Mouse (Mus musculus) heart, embryonic 10.5 days (tissue): ENCODE measurements around the gene Kdm4c. TPM values are rescaled to one million over a fixed set of nuclear protein-coding genes. Genes with fewer than 3 reads are reported as not detected.
A peak's percentile ranks its signal among the peaks of the same experiment; 100 is the strongest.
"Not testable (repeated sequence)": the region's sequence is repeated elsewhere in the genome, so short reads cannot be mapped to it uniquely, and the experiment has no call there.

Experiments used
- DNase-seq: peaks from one replicate; pipeline ENCODE4 v3.0.0-alpha.2; 2017; ENCODE audit warnings: low spot score
- H3K27ac ChIP-seq: fragments of 300-500 bp; sonication (generic); 2 replicates; pipeline ENCODE4 v1.5.1; 2016; ENCODE audit warnings: mild to moderate bottlenecking
- H3K27me3 ChIP-seq: fragments of 300-500 bp; sonication (generic); 2 replicates; pipeline ENCODE4 v1.6.1; 2016; ENCODE audit warnings: mild to moderate bottlenecking; ENCODE audit not compliant: poor library complexity, insufficient read depth, severe bottlenecking
- H3K36me3 ChIP-seq: fragments of 300-500 bp; sonication (generic); 2 replicates; pipeline ENCODE4 v1.6.1; 2016; ENCODE audit warnings: mild to moderate bottlenecking, moderate library complexity
- H3K4me1 ChIP-seq: fragments of 300-500 bp; sonication (generic); 2 replicates; pipeline ENCODE4 v1.6.1; 2016; ENCODE audit warnings: mild to moderate bottlenecking
- H3K4me3 ChIP-seq: fragments of 300-500 bp; sonication (generic); 2 replicates; pipeline ENCODE4 v1.5.1; 2016; ENCODE audit warnings: mild to moderate bottlenecking, moderate library complexity
- H3K9me3 ChIP-seq: fragments of 300-500 bp; sonication (generic); 2 replicates; pipeline ENCODE4 v1.6.1; 2016; ENCODE audit warnings: mild to moderate bottlenecking, moderate library complexity
- WGBS: fragments of 180-500 bp; shearing (Covaris S2); methylation state at CpG from one replicate; pipeline ENCODE4 v1.1.7; 2016; 5-methylcytosine and 5-hydroxymethylcytosine counted together
- polyA plus RNA-seq: library from polyadenylated mRNA; unstranded; fragments of >200 nt; fragmentation: Nextera tagmentation; extraction: Ambion mirVana; gene quantifications from 2 replicates; pipeline ENCODE4 v1.2.1, GENCODE M21; 2016

The Kdm4c gene
- 7.9 and 10.9 TPM in 2 replicates for polyA plus RNA-seq

DNA sequence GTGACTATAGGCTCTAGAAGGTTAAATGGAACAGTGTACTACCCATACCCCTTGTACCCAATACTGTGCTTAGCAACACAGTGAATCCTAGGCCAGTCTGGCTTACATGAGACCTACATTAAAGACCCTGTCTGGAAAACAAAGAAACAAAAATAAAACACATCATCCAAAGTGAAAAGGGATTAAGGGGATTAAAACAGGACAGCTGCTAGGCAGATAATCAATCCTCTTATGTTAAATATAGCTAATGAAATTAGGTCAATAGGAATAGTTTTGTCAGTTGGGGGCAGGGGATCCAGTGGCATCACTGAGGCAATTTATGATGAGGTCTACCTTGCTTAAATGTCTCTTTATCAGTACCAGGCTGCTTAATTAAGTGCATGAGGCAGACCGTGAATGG, at the start of gene Kdm4c:
Gene Kdm4c, plus strand, starts transcription at position 322 of the 400 bp plus-strand sequence.
- Histone ChIP-seq H3K27me3 (no peaks in the 10 kb centered on the region), H3K4me3 (no peak within 1 kb of the TSS), H3K4me1 (no peaks in the 10 kb centered on the region), H3K9me3 (no peaks in the 10 kb centered on the region), H3K36me3 (no peaks in the 10 kb centered on the region), H3K27ac (no peak within 1 kb of the TSS)
- WGBS = 81% methylated on average over 1 of the region's 1 CpGs
- no peak for DNase-seq

DNA sequence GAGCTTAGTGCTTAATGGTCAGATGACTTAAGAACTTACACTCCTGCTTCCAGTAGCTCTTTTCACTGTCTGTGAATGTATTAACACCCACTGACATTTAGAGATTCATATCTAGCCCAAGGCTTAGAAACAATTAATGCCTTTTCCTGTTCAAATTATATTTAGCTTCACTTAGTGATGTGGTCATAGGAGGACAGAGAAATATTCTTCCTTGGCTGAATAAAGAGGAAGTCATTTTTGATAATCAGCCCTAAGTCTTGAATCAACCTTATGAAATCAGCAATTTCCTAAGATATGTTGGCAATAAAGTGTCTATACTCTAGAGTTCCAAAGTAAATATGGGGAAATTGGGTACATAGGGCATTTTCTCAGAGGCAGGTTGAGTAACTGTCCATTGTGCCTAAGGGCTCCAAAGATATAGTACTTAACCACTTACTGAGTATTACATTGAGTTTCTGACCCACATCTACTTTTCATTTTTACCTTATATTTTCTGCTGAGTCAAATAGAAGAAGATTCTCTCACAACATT, 41.0 kb upstream of the Kdm4c start:
- H3K4me3 ChIP-seq = no peak overlapping the region
- no peaks in the 10 kb centered on the region for H3K36me3 ChIP-seq
- H3K27me3 ChIP-seq = no peaks in the 10 kb centered on the region
- no peak for DNase-seq
- H3K27ac ChIP-seq = no peak overlapping the region
- H3K9me3 ChIP-seq = no peaks in the 10 kb centered on the region
- H3K4me1 ChIP-seq = no peaks in the 10 kb centered on the region

DNA sequence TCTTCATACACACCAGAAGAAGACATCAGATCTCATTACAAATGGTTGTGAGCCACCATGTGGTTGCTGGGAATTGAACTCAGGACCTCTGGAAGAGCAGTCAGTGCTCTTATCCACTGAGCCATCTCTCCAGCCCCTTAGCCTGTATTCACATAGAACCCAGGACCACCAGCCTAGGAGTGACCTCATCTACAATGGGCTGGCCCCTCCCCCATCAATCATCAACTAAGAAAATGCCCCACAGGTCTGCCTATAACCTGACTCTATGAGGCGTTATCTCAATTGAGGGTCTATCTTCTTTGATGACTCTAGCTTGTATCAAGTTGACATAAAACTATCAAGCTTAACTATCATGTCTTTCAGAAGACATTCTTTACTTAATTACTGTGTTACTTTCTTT, 20.5 kb upstream of the Kdm4c start:
- H3K27ac ChIP-seq, H3K9me3 ChIP-seq, H3K36me3 ChIP-seq, H3K27me3 ChIP-seq, H3K4me3 ChIP-seq, H3K4me1 ChIP-seq, DNase-seq: not testable (repeated sequence)
- 87% methylated on average over 1 of the region's 1 CpGs for WGBS

DNA sequence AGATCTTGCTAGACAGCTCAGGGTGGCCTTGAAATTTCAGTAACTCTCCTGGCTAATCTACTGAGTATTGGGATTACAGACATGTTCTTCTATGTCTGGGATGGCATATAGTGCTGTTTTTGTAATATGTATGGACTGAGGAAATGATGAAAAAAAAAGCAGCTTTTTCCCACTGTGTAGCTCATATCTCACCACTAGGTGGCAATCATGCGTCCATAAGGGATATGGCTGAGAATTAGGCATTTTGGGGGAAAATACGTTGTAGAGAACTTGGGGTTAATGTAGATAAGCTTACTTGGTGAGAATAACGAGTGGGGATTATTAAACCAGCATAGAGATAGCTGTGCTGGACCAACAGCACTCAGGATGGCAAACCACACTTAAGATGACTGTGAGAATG, 19.9 kb upstream of the Kdm4c start:
- no peaks in the 10 kb centered on the region for H3K36me3 ChIP-seq
- WGBS = 33% methylated on average over 3 of the region's 3 CpGs
- no peaks in the 10 kb centered on the region for H3K9me3 ChIP-seq
- H3K27me3 ChIP-seq = no peaks in the 10 kb centered on the region
- H3K4me1 ChIP-seq = no peaks in the 10 kb centered on the region
- DNase-seq = no peak
- H3K4me3 ChIP-seq = no peak overlapping the region
- no peak overlapping the region for H3K27ac ChIP-seq

DNA sequence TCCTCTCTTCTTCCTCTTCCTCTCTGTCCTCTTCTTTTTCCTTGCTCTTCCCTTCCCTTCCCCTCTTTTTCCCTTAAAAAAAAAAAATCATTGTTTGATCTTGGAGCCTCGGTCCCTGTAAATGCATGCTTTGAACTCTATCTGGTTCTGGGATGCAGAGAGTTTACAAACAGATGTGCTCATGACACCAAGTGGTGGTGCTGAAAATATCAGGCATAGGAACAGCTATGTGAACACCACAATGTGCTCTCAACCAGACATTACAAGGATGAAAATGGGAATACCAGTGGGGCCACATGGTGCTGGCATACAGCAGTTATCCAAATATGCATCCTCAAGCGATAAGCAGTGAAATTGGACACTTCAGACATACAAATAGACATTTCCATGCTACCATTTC, 18.1 kb upstream of the Kdm4c start:
- no peaks in the 10 kb centered on the region for H3K4me1 ChIP-seq
- no peak overlapping the region for H3K4me3 ChIP-seq
- H3K27me3 ChIP-seq = no peaks in the 10 kb centered on the region
- DNase-seq = no peak
- H3K9me3 ChIP-seq = no peaks in the 10 kb centered on the region
- no peaks in the 10 kb centered on the region for H3K36me3 ChIP-seq
- WGBS = 79% methylated on average over 2 of the region's 2 CpGs
- no peak overlapping the region for H3K27ac ChIP-seq

DNA sequence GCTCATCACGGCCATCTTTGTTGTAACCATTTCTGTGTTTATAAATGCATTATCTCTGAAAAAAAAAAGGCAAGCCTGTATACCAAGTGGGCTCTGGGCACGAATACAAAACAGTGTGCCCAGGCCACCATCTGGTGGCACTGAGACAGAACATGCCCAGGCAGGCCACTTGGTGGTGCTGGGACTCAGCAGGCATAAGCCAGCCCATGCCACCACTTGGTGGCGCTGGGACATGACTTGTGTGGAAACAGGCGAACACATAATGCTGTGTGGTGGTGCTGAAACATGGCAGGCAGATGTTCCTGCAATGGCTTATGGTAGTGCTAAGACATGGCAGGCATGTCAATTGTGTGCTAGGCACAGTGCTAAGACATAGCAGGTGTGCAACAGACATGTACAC, 11.3 kb upstream of the Kdm4c start:
- 74% methylated on average over 4 of the region's 4 CpGs for WGBS
- Histone ChIP-seq H3K4me1 (no peaks in the 10 kb centered on the region), H3K36me3 (no peaks in the 10 kb centered on the region), H3K9me3 (no peaks in the 10 kb centered on the region), H3K4me3 (no peak overlapping the region), H3K27ac (no peak overlapping the region), H3K27me3 (no peaks in the 10 kb centered on the region)
- DNase-seq = no peak

DNA sequence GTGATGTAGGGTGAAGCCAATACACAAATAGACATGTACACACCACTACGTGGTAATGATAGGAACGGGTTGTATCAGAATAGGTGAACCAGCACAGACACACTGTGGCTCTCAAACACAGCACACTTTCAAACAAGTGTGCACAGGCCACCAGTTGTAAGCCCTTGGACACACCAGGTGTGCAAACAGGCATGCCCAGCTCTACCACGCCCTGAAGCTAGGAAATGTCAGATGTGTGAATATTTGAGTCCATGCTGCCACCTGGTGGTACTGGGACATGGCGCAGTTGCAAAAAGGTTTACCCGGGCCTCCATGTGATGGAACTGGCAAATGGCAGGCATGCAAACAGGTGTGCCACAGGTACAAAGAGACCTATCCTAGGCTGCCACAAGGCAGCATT, 10.9 kb upstream of the Kdm4c start:
- no peaks in the 10 kb centered on the region for H3K36me3 ChIP-seq
- DNase-seq = no peak
- no peak overlapping the region for H3K27ac ChIP-seq
- WGBS = 73% methylated on average over 5 of the region's 5 CpGs
- H3K9me3 ChIP-seq = no peaks in the 10 kb centered on the region
- no peaks in the 10 kb centered on the region for H3K27me3 ChIP-seq
- no peak overlapping the region for H3K4me3 ChIP-seq
- no peaks in the 10 kb centered on the region for H3K4me1 ChIP-seq

DNA sequence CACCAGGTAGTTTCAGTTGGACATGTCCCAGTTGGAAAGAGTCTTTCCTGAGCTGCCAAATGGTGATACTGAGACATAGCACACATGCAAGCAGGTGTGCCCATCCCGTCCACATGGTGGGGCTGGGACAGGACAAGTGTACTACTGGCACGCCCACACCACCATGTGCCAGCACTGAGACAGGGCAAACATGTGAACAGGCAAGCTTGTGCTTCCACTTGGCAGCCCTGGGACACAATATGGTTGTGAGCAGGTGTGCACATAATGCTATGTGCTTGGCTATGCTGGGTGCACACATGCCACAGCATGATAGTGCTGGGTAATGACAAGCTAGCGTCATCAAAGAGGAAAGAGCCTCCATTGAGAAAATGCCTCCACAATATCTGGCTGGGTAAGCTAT, 8.8 kb upstream of the Kdm4c start:
- no peak for DNase-seq
- Histone ChIP-seq H3K4me3 (no peak overlapping the region), H3K27ac (no peak overlapping the region), H3K36me3 (no peaks in the 10 kb centered on the region), H3K27me3 (no peaks in the 10 kb centered on the region), H3K9me3 (no peaks in the 10 kb centered on the region), H3K4me1 (no peaks in the 10 kb centered on the region)
- WGBS = 85% methylated on average over 3 of the region's 3 CpGs

DNA sequence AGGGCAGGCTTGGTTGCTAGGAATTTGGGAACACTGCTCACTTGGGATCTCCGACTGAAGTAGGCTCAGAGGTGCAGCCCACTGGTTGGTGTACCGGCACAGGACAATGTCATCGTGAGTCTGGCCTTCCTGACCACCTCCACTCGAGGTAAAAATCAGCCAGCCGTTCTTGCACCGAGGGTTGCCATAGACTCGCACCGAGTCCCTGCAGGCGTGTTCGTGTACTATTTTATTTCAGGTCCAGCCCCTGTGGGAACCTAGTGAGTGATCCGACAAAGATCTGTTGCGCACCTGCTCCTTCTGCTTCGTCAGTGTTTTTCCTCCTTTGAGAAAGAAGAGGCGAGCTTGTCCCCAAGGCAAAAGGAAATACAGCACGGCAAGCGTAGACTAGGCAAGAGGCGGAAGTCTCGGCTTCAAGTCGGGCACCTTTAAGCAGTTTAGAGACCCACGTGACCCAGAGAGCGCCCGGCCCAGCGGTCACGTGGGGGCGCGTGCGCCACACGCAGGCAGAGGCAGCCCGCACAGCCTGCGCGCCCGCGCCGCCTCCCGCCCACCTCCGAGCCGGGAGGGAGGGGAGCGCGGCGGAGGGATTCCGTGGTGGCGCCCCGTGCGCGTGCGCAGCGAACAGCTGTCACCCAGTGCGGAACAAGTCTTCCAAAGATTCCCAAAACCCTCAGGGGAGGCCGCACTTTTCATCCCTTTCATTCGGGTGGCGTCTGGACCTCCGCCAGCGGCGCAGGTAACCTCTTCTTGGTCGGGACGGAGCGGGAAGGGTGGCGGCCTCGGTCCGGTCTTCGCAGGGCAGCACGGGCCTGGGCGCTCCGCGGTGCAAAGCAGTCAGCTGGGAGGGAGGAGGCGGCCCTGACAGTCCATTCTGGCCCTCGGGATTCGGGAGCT, 9.3 kb downstream of the Kdm4c start:
- WGBS = under 1% methylated on average over 68 of the region's 68 CpGs
- Histone ChIP-seq H3K36me3 (no peaks in the 10 kb centered on the region), H3K4me1 (no peaks in the 10 kb centered on the region), H3K27me3 (no peaks in the 10 kb centered on the region), H3K9me3 (no peaks in the 10 kb centered on the region), H3K27ac (peak overlapping the region; percentile 90), H3K4me3 (peak overlapping the region; percentile 89)
- peak; percentile 97 for DNase-seq

DNA sequence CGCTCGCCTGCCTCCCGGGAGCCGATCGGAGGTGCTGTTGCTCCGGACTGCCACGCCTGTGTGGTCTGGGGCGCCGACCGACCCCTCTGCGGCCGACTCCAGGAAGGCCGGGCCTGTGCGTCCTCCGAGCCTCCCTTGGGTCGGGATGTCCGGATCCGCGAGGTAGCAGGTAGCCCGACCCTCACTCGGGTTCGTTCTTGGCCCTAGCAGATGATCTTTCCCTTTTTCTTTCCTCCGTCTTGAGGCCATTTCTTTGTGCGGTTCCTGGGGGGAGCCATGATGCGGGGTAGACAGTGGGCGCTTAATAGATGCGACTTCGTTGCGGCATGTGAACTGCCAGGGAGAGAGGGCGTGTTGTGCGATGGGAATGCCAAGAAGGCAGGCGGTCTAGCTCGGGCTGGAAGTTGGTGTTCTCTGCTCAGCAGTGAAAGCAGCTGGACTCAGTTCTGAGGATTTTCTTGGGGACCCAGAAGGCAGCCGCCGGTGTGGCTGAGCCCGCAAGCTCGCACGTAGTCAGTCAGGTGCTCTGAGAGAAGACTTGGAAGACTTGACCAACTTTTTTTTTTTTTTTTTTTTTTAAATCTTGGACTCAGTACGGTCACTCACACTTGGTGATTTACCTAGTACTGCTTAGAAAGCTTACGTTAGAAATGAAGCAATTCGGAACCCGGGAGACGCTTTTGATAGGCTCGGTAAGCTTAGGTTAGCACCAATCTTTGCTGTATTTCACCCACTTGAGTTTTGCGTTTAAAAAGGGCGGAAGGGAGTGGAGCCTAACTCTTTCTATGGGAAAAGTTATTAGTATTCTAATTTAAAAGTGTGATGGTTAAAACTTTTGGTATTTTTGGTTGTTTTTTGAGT, 10.2 kb downstream of the Kdm4c start:
- Histone ChIP-seq H3K27me3 (no peaks in the 10 kb centered on the region), H3K4me3 (peak overlapping the region; percentile 89), H3K36me3 (no peaks in the 10 kb centered on the region), H3K4me1 (no peaks in the 10 kb centered on the region), H3K27ac (peak overlapping the region; percentile 90), H3K9me3 (no peaks in the 10 kb centered on the region)
- 2% methylated on average over 46 of the region's 46 CpGs for WGBS
- DNase-seq = no peak

DNA sequence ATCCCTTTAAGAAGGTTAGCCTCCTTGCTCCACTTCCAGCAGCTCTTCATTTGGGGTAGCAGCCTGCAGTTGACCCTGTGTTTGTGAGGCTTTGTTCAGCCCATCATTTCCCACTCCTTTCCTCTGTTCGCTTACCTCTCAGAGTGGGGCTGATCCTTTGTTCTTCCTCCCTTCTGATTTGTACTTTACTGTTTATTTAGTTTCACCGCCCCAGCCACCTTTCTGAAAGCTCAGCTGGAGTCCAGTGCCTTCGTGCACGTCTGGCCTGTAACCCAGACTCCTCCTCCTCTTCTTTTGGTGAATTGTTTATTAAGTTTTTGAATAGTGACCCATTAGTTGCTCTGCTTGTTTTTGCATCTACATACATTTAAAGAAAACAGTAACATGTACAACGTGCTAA, 15.6 kb downstream of the Kdm4c start:
- no peak overlapping the region for H3K27ac ChIP-seq
- no peaks in the 10 kb centered on the region for H3K27me3 ChIP-seq
- no peaks in the 10 kb centered on the region for H3K4me1 ChIP-seq
- 72% methylated on average over 5 of the region's 5 CpGs for WGBS
- no peak overlapping the region for H3K4me3 ChIP-seq
- no peak for DNase-seq
- H3K36me3 ChIP-seq = no peaks in the 10 kb centered on the region
- no peaks in the 10 kb centered on the region for H3K9me3 ChIP-seq

DNA sequence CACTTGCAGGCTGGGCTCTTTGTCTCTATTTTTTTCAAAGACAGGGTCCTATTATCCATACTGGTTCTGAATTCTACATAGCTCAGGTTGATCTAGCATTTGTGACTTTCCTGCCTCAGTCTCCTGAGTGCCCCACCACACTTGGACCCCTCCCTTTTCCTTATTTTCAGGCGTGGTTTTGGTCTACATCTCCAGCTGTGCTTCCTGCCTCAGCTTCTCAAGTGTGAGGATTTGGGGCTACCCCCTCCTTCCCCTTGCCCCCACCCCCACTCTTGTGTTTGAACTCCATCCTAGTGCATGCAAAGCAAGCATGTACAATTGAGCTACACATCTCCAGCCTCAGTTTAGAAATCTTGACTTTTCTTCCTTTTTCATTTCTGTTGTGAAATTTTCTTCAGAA, 16.2 kb downstream of the Kdm4c start:
- no peak for DNase-seq
- H3K27ac ChIP-seq = no peak overlapping the region
- H3K4me3 ChIP-seq = no peak overlapping the region
- no peaks in the 10 kb centered on the region for H3K4me1 ChIP-seq
- H3K36me3 ChIP-seq = no peaks in the 10 kb centered on the region
- H3K9me3 ChIP-seq = no peaks in the 10 kb centered on the region
- no peaks in the 10 kb centered on the region for H3K27me3 ChIP-seq
- WGBS = 48% methylated on average over 1 of the region's 1 CpGs

DNA sequence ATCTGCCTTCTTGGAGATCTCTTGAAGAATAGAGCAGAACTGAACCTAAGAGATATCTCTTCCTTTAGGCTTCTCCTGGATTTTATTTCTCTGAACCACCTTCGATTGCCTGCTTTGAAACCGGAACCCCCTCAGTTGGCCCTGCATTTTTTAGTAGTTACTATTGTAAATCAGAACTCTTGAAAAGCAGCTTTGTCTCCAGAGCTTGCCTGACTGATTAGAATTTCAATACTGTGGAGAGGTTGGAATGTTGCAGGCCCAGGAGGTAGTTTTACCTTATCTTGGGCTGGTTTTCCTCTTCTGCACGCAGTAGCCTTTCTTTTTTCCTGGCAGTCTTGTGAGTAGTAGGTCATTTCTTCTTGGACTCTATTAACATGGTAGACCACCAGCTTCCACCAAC, 17.0 kb downstream of the Kdm4c start:
- Histone ChIP-seq H3K27me3 (no peaks in the 10 kb centered on the region), H3K36me3 (0 out of 2 replicates have a peak, but pooled peaks cover 5% of the 10 kb centered on the region), H3K9me3 (no peaks in the 10 kb centered on the region), H3K4me3 (no peak overlapping the region), H3K27ac (no peak overlapping the region), H3K4me1 (no peaks in the 10 kb centered on the region)
- no peak for DNase-seq
- WGBS = 31% methylated on average over 3 of the region's 3 CpGs
